Mouse (Mus musculus): ENCODE data around the gene Mea1. TPM values are rescaled to one million over a fixed set of nuclear protein-coding genes. Genes with fewer than 3 reads are reported as not detected.

The Mea1 gene
- polyA plus RNA-seq, 1 experiment from 2014 or later, result 156 TPM

DNA sequence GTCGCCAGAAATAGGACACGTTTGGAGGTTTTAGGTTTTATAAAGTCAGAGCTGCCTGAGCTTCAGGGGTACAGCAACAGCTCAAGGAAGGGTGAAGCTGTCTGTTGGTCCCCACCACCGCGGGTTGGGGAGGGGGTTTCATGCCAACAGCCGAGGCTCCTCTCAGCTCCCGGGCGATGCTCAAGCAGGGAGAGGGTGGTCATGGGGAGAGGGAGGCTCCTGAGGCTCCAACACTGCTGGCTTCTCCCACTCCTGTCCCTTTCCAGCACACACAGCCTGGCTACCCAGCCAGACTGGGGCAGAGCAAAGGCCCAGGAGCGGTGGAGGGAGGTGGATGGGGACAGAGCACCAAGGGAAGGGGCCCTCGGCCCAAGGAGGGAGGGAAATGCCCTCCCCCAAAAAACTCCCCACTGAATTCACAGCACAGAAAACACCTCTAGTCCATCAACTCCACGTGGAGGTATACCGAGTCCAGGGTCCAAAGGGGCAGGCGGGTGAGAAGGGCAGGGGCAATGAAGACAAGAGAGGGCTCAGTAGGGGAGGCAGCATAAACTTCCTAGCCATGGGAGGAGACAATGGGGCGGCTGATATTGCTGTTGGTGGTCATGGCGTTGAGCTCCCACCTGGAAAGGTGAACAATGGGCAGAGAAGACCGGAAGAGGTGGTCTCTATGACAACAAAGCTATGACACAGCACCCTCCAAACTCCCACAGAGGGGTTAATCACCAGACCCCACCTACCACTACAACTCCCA is 3.9 kb upstream of the Mea1 start:
- Histone ChIP-seq H3K27ac (replicated peaks) (peak overlapping the region; percentile 89), H3K27me3 (replicated peaks; ENCODE audit: low read depth, poor library complexity, severe bottlenecking) (no peaks in the 10 kb centered on the region), H3K4me1 (peaks cover 47% of the 10 kb centered on the region), H3K36me3 (replicated peaks) (peaks cover 77% of the 10 kb centered on the region), H3K4me3 (peak overlapping the region; percentile 91), H3K9me3 (peaks cover 1% of the 10 kb centered on the region; the same call in 1 of the 2 replicates)
- WGBS, result 22% methylated on average over 15 of the region's 15 CpGs
- no peak for DNase-seq (ENCODE audit: low spot score)

DNA sequence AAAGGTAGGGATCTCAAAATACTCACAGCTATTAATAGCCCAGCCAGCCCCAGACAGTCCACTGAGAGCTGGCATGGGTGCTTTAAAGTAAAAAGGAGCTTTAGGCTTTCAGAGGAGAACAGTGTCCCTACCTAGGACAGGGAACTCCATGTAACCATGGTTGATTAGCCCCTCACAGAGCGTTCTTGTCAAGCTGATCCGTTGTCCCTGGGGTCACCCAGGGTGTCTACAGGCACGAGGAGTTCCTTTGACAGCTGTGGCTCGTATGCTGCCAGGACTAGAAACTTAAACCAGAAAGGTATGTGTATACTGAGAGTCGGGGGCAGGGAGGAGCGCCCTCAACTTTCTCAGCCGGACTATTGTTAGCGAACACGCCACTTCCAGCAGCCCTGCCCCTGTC is 318 bp downstream of the Mea1 start:
- Histone ChIP-seq H3K4me3 (peak overlapping the region; percentile 74), H3K27me3 (replicated peaks; ENCODE audit: low read depth, poor library complexity, severe bottlenecking) (no peaks in the 10 kb centered on the region), H3K4me1 (peaks cover 53% of the 10 kb centered on the region), H3K27ac (replicated peaks) (peak overlapping the region; percentile 86), H3K9me3 (no peaks in the 10 kb centered on the region), H3K36me3 (replicated peaks) (peaks cover 61% of the 10 kb centered on the region)
- DNase-seq (ENCODE audit: low spot score), result no peak
- WGBS, result 49% methylated on average over 9 of the region's 9 CpGs

DNA sequence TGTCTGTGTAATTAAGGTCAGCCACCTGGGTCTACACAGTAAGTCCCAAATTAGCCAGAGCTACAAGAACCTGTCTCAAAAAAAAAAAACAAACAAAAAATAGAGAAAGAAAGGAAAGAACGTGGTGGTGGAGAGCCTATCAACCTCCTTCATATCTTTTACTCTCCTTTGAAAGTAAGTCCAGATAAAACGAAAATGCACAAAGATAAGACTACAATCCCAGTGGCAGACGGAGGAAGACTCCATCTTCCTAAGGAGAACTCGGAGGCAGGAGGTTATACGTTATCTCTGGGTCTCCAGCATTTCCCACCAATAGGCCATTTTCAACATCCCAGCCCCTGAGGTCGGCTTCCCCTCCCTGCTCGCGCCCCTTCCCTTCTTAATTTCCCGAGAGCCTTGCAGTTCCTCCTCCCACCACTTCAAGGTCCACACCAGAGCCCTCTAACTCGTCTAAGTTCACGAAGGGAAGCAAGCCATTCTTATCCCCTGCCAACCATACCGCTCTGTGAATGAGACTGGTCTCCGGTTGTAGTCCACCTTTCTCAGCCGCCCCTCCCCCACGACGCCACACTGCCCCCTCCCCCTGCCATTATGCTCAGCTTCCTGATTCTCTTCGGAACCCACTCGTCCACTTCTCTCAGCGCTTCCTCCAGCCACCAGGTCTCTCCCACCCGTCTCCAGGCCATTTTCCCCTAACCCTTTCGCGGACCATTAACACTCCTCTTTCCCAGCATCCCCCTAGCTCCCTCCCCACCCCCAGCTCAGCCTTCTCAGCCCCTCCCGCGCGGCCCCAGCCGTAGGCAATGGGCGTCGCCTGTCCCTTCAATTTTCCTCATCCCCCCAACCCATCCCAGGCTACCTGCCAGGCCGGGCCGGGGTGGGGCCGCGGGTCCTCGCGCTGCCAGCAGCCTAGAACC is 1.5 kb downstream of the Mea1 start:
- no peaks in the 10 kb centered on the region for H3K27me3 ChIP-seq (replicated peaks; ENCODE audit: low read depth, poor library complexity, severe bottlenecking)
- WGBS, result under 1% methylated on average over 34 of the region's 34 CpGs
- H3K4me1 ChIP-seq, result peaks cover 43% of the 10 kb centered on the region
- peak overlapping the region; percentile 86 for H3K27ac ChIP-seq (replicated peaks)
- H3K4me3 ChIP-seq, result peak overlapping the region; percentile 74
- H3K9me3 ChIP-seq, result no peaks in the 10 kb centered on the region
- peak; percentile 79 for DNase-seq (ENCODE audit: low spot score)
- H3K36me3 ChIP-seq (replicated peaks), result peaks cover 67% of the 10 kb centered on the region

- DNase-seq (ENCODE audit: low spot score), result peak; percentile 100
- peak within 1 kb of the TSS; percentile 86 for H3K27ac ChIP-seq (replicated peaks)
Measured at GRCm38 (mm10) chr17:46680760-46681373, 2.3 kb downstream of the Mea1 start, which contains the start of gene Klhdc3. Gene Klhdc3 (minus strand): TSS chr17:46680914.

GRCm38 (mm10) chr17:46681466-46682118 is 3.0 kb downstream of the Mea1 start:
- Histone ChIP-seq H3K4me3 (peak overlapping the region; percentile 74), H3K9me3 (no peaks in the 10 kb centered on the region), H3K36me3 (replicated peaks) (peaks cover 67% of the 10 kb centered on the region), H3K27me3 (replicated peaks; ENCODE audit: low read depth, poor library complexity, severe bottlenecking) (no peaks in the 10 kb centered on the region), H3K27ac (replicated peaks) (peak overlapping the region; percentile 86), H3K4me1 (peaks cover 38% of the 10 kb centered on the region)
- WGBS, result 24% methylated on average over 12 of the region's 12 CpGs
- peak; percentile 23 for DNase-seq (ENCODE audit: low spot score)

More at GRCm38 (mm10) chr17:46680760-46681373, 2.3 kb downstream of the Mea1 start, which contains the start of gene Klhdc3:
- Histone ChIP-seq H3K27me3 (replicated peaks; ENCODE audit: low read depth, poor library complexity, severe bottlenecking) (no peaks in the 10 kb centered on the region), H3K36me3 (replicated peaks) (peaks cover 67% of the 10 kb centered on the region), H3K4me3 (peak within 1 kb of the TSS; percentile 74), H3K4me1 (peaks cover 38% of the 10 kb centered on the region), H3K9me3 (no peaks in the 10 kb centered on the region)
- WGBS, result under 1% methylated on average over 49 of the region's 49 CpGs

DNA sequence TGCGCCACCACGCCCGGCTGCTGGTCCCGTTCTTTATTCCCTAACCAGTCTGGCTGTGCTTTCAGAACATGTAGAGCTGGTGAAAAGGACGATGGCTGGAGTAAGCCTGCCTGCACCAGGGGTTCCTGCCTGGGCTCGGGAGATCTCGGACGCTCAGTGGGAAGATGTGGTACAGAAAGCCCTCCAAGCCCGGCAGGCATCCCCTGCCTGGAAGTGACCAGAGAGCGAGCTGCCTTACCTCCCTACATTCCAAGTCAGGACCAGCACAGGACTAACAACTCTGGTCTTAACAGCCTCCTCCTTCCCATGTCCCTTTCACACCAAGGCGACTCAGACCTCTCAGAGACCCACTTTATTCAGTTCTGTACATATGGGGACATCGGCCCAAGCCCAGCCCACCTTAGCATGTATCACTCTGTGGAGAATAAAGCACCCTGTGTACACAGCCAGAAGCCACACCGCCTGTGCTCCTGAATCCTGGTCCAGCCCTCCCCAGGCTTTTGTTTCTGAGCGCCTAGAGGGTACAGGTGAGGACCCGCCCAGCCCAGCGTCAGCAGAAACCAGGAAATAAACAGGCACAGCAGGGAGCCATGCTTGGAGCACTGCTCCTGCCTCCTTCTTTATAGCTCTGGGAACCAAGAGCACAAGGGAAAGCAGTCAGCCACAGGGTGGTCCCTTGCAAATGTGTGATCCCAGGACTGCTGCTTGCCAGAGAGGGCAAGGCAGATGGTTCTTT is 4.2 kb downstream of the Mea1 start:
- H3K4me1 ChIP-seq, result peaks cover 37% of the 10 kb centered on the region
- H3K9me3 ChIP-seq, result no peaks in the 10 kb centered on the region
- DNase-seq (ENCODE audit: low spot score), result no peak
- 83% methylated on average over 16 of the region's 16 CpGs for WGBS
- H3K27ac ChIP-seq (replicated peaks), result no peak overlapping the region
- H3K4me3 ChIP-seq, result no peak overlapping the region
- no peaks in the 10 kb centered on the region for H3K27me3 ChIP-seq (replicated peaks; ENCODE audit: low read depth, poor library complexity, severe bottlenecking)
- H3K36me3 ChIP-seq (replicated peaks), result peaks cover 67% of the 10 kb centered on the region

GRCm38 (mm10) chr17:46685913-46686312 is 7.3 kb downstream of the Mea1 start:
- Histone ChIP-seq H3K27me3 (replicated peaks; ENCODE audit: low read depth, poor library complexity, severe bottlenecking) (no peaks in the 10 kb centered on the region), H3K27ac (replicated peaks) (no peak overlapping the region), H3K4me3 (no peak overlapping the region), H3K9me3 (no peaks in the 10 kb centered on the region), H3K4me1 (peaks cover 12% of the 10 kb centered on the region), H3K36me3 (replicated peaks) (peaks cover 79% of the 10 kb centered on the region)
- DNase-seq (ENCODE audit: low spot score), result no peak
- 91% methylated on average over 6 of the region's 6 CpGs for WGBS

DNA sequence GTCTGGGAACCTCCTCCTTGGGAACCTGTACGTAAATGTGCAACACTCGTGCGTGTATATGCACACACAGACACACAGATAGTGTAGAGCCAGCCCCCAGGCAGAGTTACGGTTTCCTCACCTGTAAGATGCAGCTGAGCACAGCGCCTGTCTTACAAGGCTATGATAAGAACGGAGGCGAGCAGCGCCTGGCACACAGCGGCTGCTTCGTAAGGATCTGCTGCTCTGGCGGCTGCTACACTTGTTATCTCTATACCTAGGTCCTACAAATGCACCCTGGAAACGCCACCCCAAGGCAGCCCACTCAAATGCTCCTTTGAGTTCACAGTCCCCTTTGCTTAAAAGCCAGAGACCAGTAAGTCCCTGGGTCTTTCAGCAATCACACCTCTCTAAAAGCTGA is 12.1 kb downstream of the Mea1 start:
- no peaks in the 10 kb centered on the region for H3K9me3 ChIP-seq
- 94% methylated on average over 12 of the region's 12 CpGs for WGBS
- DNase-seq (ENCODE audit: low spot score), result no peak
- H3K27me3 ChIP-seq (replicated peaks; ENCODE audit: low read depth, poor library complexity, severe bottlenecking), result no peaks in the 10 kb centered on the region
- no peaks in the 10 kb centered on the region for H3K4me1 ChIP-seq
- no peak overlapping the region for H3K27ac ChIP-seq (replicated peaks)
- H3K36me3 ChIP-seq (replicated peaks), result peaks cover 80% of the 10 kb centered on the region
- H3K4me3 ChIP-seq, result no peak overlapping the region

GRCm38 (mm10) chr17:46691390-46691789 is 12.8 kb downstream of the Mea1 start:
- Histone ChIP-seq H3K27ac (replicated peaks) (no peak overlapping the region), H3K27me3 (replicated peaks; ENCODE audit: low read depth, poor library complexity, severe bottlenecking) (no peaks in the 10 kb centered on the region), H3K4me3 (no peak overlapping the region), H3K4me1 (no peaks in the 10 kb centered on the region), H3K9me3 (no peaks in the 10 kb centered on the region), H3K36me3 (replicated peaks) (peaks cover 80% of the 10 kb centered on the region)
- no peak for DNase-seq (ENCODE audit: low spot score)
- WGBS, result 91% methylated on average over 2 of the region's 2 CpGs

DNA sequence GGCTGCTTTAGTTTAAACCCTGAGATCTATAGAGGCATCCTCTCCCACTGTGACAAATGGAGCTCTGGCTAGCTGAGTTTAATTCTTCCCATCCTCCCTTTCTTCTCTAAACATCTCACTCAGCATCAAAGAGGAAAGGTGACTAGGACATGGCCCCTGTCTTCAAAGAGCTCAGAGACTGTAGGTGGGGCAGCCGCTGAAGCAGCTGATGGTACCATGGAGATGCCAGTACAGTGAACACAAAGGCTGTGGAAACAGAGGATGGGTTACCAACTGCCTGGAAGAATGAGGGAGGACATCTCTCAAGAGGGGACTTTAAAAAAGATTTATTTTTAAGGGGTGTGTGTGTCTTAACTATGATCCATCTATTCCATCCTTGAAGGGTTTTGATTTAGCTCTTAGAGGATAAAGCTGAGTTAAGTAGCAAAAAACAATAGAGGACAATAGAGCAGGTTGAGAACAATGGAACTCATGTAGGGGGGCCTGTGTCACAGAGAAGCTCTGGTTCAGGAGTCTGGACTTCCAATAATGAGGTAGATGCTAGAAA is 16.0 kb downstream of the Mea1 start:
- no peaks in the 10 kb centered on the region for H3K9me3 ChIP-seq
- H3K36me3 ChIP-seq (replicated peaks), result peaks cover 83% of the 10 kb centered on the region
- DNase-seq (ENCODE audit: low spot score), result no peak
- no peak overlapping the region for H3K27ac ChIP-seq (replicated peaks)
- H3K27me3 ChIP-seq (replicated peaks; ENCODE audit: low read depth, poor library complexity, severe bottlenecking), result no peaks in the 10 kb centered on the region
- 85% methylated on average over 1 of the region's 1 CpGs for WGBS
- H3K4me1 ChIP-seq, result no peaks in the 10 kb centered on the region
- H3K4me3 ChIP-seq, result no peak overlapping the region

DNA sequence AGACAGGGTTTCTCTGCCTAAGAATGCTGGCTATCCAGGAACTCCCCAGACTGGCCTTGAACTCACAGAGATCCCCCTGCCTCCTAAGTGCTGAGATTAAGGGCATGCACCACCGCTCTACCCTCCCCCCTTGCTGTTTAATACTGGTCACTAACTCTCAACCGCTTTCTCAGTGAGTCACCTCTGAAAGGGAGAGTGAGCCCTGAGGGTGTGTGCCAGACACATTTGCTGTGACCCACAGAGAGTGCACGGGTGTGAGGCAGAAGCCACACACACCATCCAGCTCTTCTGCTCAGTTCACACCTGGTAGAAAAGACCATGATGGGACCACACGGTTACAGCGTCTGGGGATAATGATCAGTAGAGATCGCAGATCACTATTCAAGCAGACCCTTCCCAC is 19.9 kb downstream of the Mea1 start:
- 90% methylated on average over 6 of the region's 6 CpGs for WGBS
- Histone ChIP-seq H3K4me1 (peaks cover 22% of the 10 kb centered on the region), H3K27ac (replicated peaks) (no peak overlapping the region), H3K27me3 (replicated peaks; ENCODE audit: low read depth, poor library complexity, severe bottlenecking) (no peaks in the 10 kb centered on the region), H3K4me3 (no peak overlapping the region), H3K9me3 (no peaks in the 10 kb centered on the region), H3K36me3 (replicated peaks) (peaks cover 78% of the 10 kb centered on the region)
- no peak for DNase-seq (ENCODE audit: low spot score)

Measured in embryonic facial prominence, embryonic 10.5 days (tissue).